Mouse (Mus musculus): Measurements from ENCODE around the gene Kif16b.

Gene Kif16b

GRCm38 (mm10) chr2:142589403-142590283 is 311.7 kb downstream of the Kif16b start:
- 58% methylated on average over 14 of the region's 14 CpGs for WGBS

- 80% methylated on average over 5 of the region's 5 CpGs for WGBS
Observed at GRCm38 (mm10) chr2:142585845-142586244, 315.5 kb downstream of the Kif16b start.

- WGBS, result 78% methylated on average over 11 of the region's 11 CpGs
Observed at GRCm38 (mm10) chr2:142584851-142585737, 316.2 kb downstream of the Kif16b start.

- 80% methylated on average over 9 of the region's 9 CpGs for WGBS
Observed at GRCm38 (mm10) chr2:142577414-142577813, 323.9 kb downstream of the Kif16b start.

- 85% methylated on average over 8 of the region's 8 CpGs for WGBS
Observed at GRCm38 (mm10) chr2:142569771-142570170, 331.6 kb downstream of the Kif16b start.
